Mouse (Mus musculus): Measurements from ENCODE around the gene Vmn1r113.
"Not testable (repeated sequence)": the region's sequence is repeated elsewhere in the genome, so short reads cannot be mapped to it uniquely, and the experiment has no call there.

Gene Vmn1r113

GRCm38 (mm10) chr7:20786985-20787384 lies at the start of gene Vmn1r113:
Vmn1r113 (plus strand) TSS chr7:20787285.
- DNase-seq (ENCODE audit: extremely low spot score), result not testable (repeated sequence)

GRCm38 (mm10) chr7:20770885-20771284 lies 16.2 kb upstream of the Vmn1r113 start, which contains the start of gene Vmn1r112:
Vmn1r112 (plus strand) TSS chr7:20771185.
- DNase-seq (ENCODE audit: extremely low spot score), result not testable (repeated sequence)

- DNase-seq (ENCODE audit: extremely low spot score), result not testable (repeated sequence)
Observed at GRCm38 (mm10) chr7:20812086-20812485, 25.0 kb downstream of the Vmn1r113 start, which contains the start of gene Vmn1r114. Vmn1r114 (minus strand) TSS chr7:20812186.
